Mouse (Mus musculus) heart, embryonic 16.5 days (tissue): ENCODE results near the gene Zbtb16. TPM values are rescaled to one million over a fixed set of nuclear protein-coding genes. Genes with fewer than 3 reads are reported as not detected.

Experiments used
- ATAC-seq: fragments of 200-750 bp; cut with Nextera tagmentation; replicated peaks from 2 replicates; pipeline ENCODE4 v1.8.0; 2017; ENCODE audit warnings: moderate number of reproducible peaks; ENCODE audit not compliant: insufficient read depth, low FRiP score; ENCODE audit errors: extremely low read depth
- H3K27ac ChIP-seq: fragments of 300-500 bp; sonication (generic); 2 replicates; pipeline ENCODE4 v1.5.1; 2014; ENCODE audit warnings: mild to moderate bottlenecking, low read length, control low read depth, moderate library complexity
- H3K27me3 ChIP-seq: fragments of 300-500 bp; sonication (generic); 2 replicates; pipeline ENCODE4 v1.6.1; 2014; ENCODE audit warnings: low read length, mixed read lengths; ENCODE audit not compliant: control insufficient read depth, insufficient read depth
- H3K36me3 ChIP-seq: fragments of 300-500 bp; sonication (generic); 2 replicates; pipeline ENCODE4 v1.6.1; 2014; ENCODE audit not compliant: control insufficient read depth, insufficient read depth
- H3K4me1 ChIP-seq: fragments of 300-500 bp; sonication (generic); 2 replicates; pipeline ENCODE4 v1.6.1; 2014; ENCODE audit warnings: low read length, mixed read lengths; ENCODE audit not compliant: control insufficient read depth, insufficient read depth
- H3K4me2 ChIP-seq: fragments of 300-500 bp; sonication (generic); 2 replicates; pipeline ENCODE4 v1.6.1; 2014; ENCODE audit warnings: low read depth, mild to moderate bottlenecking, control low read depth, low read length
- H3K4me3 ChIP-seq: fragments of 300-500 bp; sonication (generic); 2 replicates; pipeline ENCODE4 v1.5.1; 2014; ENCODE audit warnings: mild to moderate bottlenecking, control low read depth, low read length
- H3K9ac ChIP-seq: fragments of 300-500 bp; sonication (generic); 2 replicates; pipeline ENCODE4 v1.6.1; 2014; ENCODE audit warnings: low read length, control low read depth
- H3K9me3 ChIP-seq: fragments of 300-500 bp; sonication (generic); replicated peaks from 2 replicates; pipeline ENCODE4 v1.6.1; 2016; ENCODE audit warnings: low read length; ENCODE audit not compliant: control insufficient read depth
- WGBS: fragments of 180-500 bp; shearing (Covaris S2); extraction: QIAGEN DNeasy Blood & Tissue Kit; methylation state at CpG from one replicate; pipeline ENCODE4 v1.1.7; 2014; 5-methylcytosine and 5-hydroxymethylcytosine counted together
- polyA plus RNA-seq: library from polyadenylated mRNA; unstranded; fragments of >200 nt; fragmentation: Nextera tagmentation; extraction: Ambion mirVana; gene quantifications from 2 replicates; pipeline ENCODE4 v1.2.1, GENCODE M21; 2015

The Zbtb16 gene
- polyA plus RNA-seq, 1 experiment from 2014 or later: 10.4 TPM

GRCm38 (mm10) chr9:48801322-48801721 is 34.7 kb downstream of the Zbtb16 start:
- WGBS: 86% methylated on average over 5 of the region's 5 CpGs
- Histone ChIP-seq H3K9ac (no peak overlapping the region), H3K36me3 (no peaks in the 10 kb centered on the region), H3K4me1 (no peaks in the 10 kb centered on the region), H3K27me3 (0 out of 2 replicates have a peak, but pooled peaks cover 3% of the 10 kb centered on the region), H3K4me2 (no peak overlapping the region), H3K27ac (no peak overlapping the region), H3K4me3 (no peak overlapping the region), H3K9me3 (no peaks in the 10 kb centered on the region)
- ATAC-seq: no peak

DNA sequence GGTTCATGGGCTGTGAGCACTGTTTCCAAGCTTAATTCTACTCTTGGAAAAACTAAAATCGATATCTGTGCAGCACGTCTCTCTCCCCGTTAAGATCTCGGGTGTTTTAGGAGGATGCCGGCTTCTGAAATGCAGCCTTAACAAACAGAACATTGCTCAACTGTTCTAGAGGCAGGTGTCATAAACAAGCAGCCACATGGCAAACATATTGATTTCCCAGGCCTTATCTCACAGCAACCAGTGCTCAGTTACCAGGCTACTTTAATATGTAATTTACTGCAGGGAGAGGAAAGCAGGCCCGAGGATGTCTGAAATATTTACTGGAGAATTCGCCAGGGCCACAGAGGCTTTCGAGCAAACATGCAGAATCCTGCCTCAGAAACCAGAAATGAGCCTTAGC is 35.4 kb downstream of the Zbtb16 start:
- Histone ChIP-seq H3K4me1 (peaks cover 2% of the 10 kb centered on the region; the same call in 1 of the 2 replicates), H3K9me3 (no peaks in the 10 kb centered on the region), H3K27me3 (0 out of 2 replicates have a peak, but pooled peaks cover 5% of the 10 kb centered on the region), H3K9ac (no peak overlapping the region), H3K27ac (no peak overlapping the region), H3K36me3 (no peaks in the 10 kb centered on the region), H3K4me3 (no peak overlapping the region), H3K4me2 (no peak overlapping the region)
- 83% methylated on average over 8 of the region's 8 CpGs for WGBS
- no peak for ATAC-seq

DNA sequence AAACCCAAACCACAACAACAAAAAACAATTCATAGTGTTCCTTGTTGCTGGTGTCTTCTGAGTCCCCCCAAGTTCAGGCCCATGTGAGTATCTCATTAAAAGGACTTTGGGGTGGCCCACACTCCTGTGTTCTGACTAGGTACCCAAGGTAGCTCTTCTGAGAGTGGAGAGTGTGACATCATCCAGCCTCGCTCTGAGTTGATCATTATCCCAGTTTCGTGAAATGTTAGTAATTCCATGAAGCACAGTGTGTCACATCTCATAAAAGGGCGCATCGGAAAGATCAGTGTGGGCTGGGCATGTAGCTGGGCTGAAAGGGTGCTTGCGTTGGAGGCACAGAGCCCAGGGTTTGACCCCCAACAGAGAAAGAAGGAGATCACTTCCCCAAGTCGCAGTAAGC is 38.0 kb downstream of the Zbtb16 start:
- no peak for ATAC-seq
- Histone ChIP-seq H3K27me3 (0 out of 2 replicates have a peak, but pooled peaks cover 6% of the 10 kb centered on the region), H3K4me2 (no peak overlapping the region), H3K9ac (no peak overlapping the region), H3K36me3 (no peaks in the 10 kb centered on the region), H3K27ac (no peak overlapping the region), H3K9me3 (no peaks in the 10 kb centered on the region), H3K4me1 (peaks cover 9% of the 10 kb centered on the region; the same call in 1 of the 2 replicates), H3K4me3 (no peak overlapping the region)
- 84% methylated on average over 6 of the region's 6 CpGs for WGBS

DNA sequence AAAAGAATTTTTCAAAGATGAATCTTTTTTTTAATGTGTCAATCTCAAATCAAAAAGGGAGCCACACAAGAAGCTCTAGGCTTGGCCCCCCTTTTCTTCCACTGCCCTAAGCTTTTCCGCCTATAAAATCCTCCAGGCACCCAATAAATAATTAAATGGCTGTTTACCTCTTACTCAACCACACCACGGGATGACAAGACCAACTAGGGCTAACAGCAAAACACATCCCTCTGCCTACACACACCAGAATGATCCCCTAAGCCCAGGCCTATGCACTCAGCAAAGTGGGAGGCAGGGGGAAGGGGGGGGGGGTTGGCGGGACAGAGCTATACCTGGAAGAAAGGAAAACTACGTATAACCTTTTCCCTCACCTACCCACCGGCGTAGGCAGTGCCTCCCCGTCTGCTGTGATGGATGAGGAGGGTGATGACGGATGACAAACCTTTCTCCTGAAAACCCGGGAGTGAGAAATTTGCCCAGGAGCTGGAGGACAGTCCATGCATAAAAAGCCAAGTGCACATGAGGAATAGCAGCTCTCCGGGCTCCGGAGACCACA is 39.7 kb downstream of the Zbtb16 start:
- H3K36me3 ChIP-seq: no peaks in the 10 kb centered on the region
- no peak overlapping the region for H3K27ac ChIP-seq
- 0 out of 2 replicates have a peak, but pooled peaks cover 6% of the 10 kb centered on the region for H3K27me3 ChIP-seq
- 43% methylated on average over 11 of the region's 11 CpGs for WGBS
- H3K9ac ChIP-seq: no peak overlapping the region
- H3K4me3 ChIP-seq: no peak overlapping the region
- ATAC-seq: no peak
- H3K4me2 ChIP-seq: no peak overlapping the region
- peaks cover 9% of the 10 kb centered on the region; the same call in 1 of the 2 replicates for H3K4me1 ChIP-seq
- no peaks in the 10 kb centered on the region for H3K9me3 ChIP-seq

DNA sequence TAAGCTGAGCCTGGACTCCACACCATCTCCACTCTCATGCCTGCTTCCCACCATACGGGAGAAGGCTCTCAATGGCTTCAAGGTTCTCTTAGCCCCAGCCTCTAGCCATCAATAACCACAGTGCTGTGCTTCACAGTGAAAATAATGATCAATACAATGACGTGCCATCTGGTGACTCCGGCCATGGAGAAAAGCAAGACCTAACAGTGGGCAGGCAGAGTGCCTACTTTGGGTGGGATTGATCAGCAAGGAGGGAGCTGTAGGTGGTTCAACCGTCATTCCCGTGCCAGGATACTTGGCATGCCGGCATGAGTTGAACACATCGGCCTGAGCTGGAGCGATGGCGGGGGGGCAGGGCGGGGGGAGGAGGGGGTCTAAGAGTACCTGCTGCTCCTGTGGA is 40.3 kb downstream of the Zbtb16 start:
- H3K9me3 ChIP-seq: no peaks in the 10 kb centered on the region
- H3K27me3 ChIP-seq: 0 out of 2 replicates have a peak, but pooled peaks cover 6% of the 10 kb centered on the region
- peaks cover 9% of the 10 kb centered on the region; the same call in 1 of the 2 replicates for H3K4me1 ChIP-seq
- ATAC-seq: no peak
- no peak overlapping the region for H3K9ac ChIP-seq
- no peaks in the 10 kb centered on the region for H3K36me3 ChIP-seq
- 65% methylated on average over 10 of the region's 10 CpGs for WGBS
- H3K4me3 ChIP-seq: no peak overlapping the region
- no peak overlapping the region for H3K27ac ChIP-seq
- H3K4me2 ChIP-seq: no peak overlapping the region

- no peak overlapping the region for H3K4me3 ChIP-seq
- 0 out of 2 replicates have a peak, but pooled peaks cover 7% of the 10 kb centered on the region for H3K27me3 ChIP-seq
- no peaks in the 10 kb centered on the region for H3K36me3 ChIP-seq
- H3K9me3 ChIP-seq: no peaks in the 10 kb centered on the region
- H3K27ac ChIP-seq: no peak overlapping the region
- WGBS: 28% methylated on average over 8 of the region's 8 CpGs
- H3K9ac ChIP-seq: no peak overlapping the region
- ATAC-seq: 0 out of 2 replicates have a peak, but pooled peaks have one; percentile 14
- H3K4me1 ChIP-seq: peaks cover 9% of the 10 kb centered on the region; the same call in 1 of the 2 replicates
- H3K4me2 ChIP-seq: no peak overlapping the region
Measured at GRCm38 (mm10) chr9:48795095-48795494, 40.9 kb downstream of the Zbtb16 start.

GRCm38 (mm10) chr9:48794463-48794862 is 41.6 kb downstream of the Zbtb16 start:
- H3K4me3 ChIP-seq: no peak overlapping the region
- no peak overlapping the region for H3K4me2 ChIP-seq
- 64% methylated on average over 2 of the region's 2 CpGs for WGBS
- peaks cover 9% of the 10 kb centered on the region; the same call in 1 of the 2 replicates for H3K4me1 ChIP-seq
- no peaks in the 10 kb centered on the region for H3K36me3 ChIP-seq
- ATAC-seq: no peak
- H3K9me3 ChIP-seq: no peaks in the 10 kb centered on the region
- no peak overlapping the region for H3K9ac ChIP-seq
- H3K27me3 ChIP-seq: 0 out of 2 replicates have a peak, but pooled peaks cover 7% of the 10 kb centered on the region
- no peak overlapping the region for H3K27ac ChIP-seq

- no peak overlapping the region for H3K27ac ChIP-seq
- no peaks in the 10 kb centered on the region for H3K9me3 ChIP-seq
- 0 out of 2 replicates have a peak, but pooled peaks cover 7% of the 10 kb centered on the region for H3K27me3 ChIP-seq
- no peaks in the 10 kb centered on the region for H3K36me3 ChIP-seq
- 69% methylated on average over 4 of the region's 4 CpGs for WGBS
- H3K9ac ChIP-seq: no peak overlapping the region
- ATAC-seq: no peak
- no peak overlapping the region for H3K4me3 ChIP-seq
- H3K4me1 ChIP-seq: peaks cover 9% of the 10 kb centered on the region; the same call in 1 of the 2 replicates
- no peak overlapping the region for H3K4me2 ChIP-seq
Measured at GRCm38 (mm10) chr9:48793638-48794188, 42.3 kb downstream of the Zbtb16 start.

DNA sequence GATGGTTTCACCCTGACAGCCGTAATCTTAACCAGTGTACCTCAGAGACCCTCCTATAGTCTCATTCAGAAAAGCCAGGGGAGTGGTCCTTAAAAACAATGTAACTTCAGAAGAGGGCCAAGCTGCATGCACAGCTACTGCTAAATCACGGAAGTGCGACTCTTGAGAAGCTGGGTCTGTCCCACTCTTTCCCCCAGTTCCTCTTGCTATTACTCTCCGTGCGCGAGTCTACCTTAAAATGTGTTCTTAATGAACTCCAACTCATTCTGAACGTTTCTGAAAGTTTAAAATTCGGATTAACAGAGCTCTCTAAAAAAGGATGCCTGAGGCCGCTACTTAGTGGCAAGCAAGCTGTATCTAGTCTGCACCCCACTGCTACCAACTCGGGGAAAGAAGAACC is 45.4 kb downstream of the Zbtb16 start:
- ATAC-seq: no peak
- Histone ChIP-seq H3K27ac (no peak overlapping the region), H3K4me2 (no peak overlapping the region), H3K36me3 (no peaks in the 10 kb centered on the region), H3K4me3 (no peak overlapping the region), H3K9me3 (no peaks in the 10 kb centered on the region), H3K9ac (no peak overlapping the region), H3K27me3 (0 out of 2 replicates have a peak, but pooled peaks cover 2% of the 10 kb centered on the region), H3K4me1 (peaks cover 14% of the 10 kb centered on the region; the same call in 1 of the 2 replicates)
- WGBS: 82% methylated on average over 10 of the region's 10 CpGs
